Mouse (Mus musculus) embryonic facial prominence, embryonic 10.5 days (tissue): Measurements from ENCODE around the gene Aff4. TPM values are rescaled to one million over a fixed set of nuclear protein-coding genes. Genes with fewer than 3 reads are reported as not detected.
A peak's percentile ranks its signal among the peaks of the same experiment; 100 is the strongest.
"Not testable (repeated sequence)": the region's sequence is repeated elsewhere in the genome, so short reads cannot be mapped to it uniquely, and the experiment has no call there.

Source experiments
- DNase-seq: peaks from one replicate; pipeline ENCODE4 v3.0.0-alpha.2; 2017; ENCODE audit warnings: low spot score
- H3K27ac ChIP-seq: fragments of 300-500 bp; sonication (generic); replicated peaks from 2 replicates; pipeline ENCODE4 v1.5.1; 2016; ENCODE audit warnings: mild to moderate bottlenecking
- H3K27me3 ChIP-seq: fragments of 300-500 bp; sonication (generic); replicated peaks from 2 replicates; pipeline ENCODE4 v1.6.1; 2016; ENCODE audit warnings: low read depth, mild to moderate bottlenecking; ENCODE audit not compliant: poor library complexity, severe bottlenecking
- H3K36me3 ChIP-seq: fragments of 300-500 bp; sonication (generic); replicated peaks from 2 replicates; pipeline ENCODE4 v1.6.1; 2016; ENCODE audit warnings: mild to moderate bottlenecking, moderate library complexity
- H3K4me1 ChIP-seq: fragments of 300-500 bp; sonication (generic); 2 replicates; pipeline ENCODE4 v1.6.1; 2016
- H3K4me3 ChIP-seq: fragments of 300-500 bp; sonication (generic); 2 replicates; pipeline ENCODE4 v1.5.1; 2016; ENCODE audit warnings: mild to moderate bottlenecking, moderate library complexity
- H3K9me3 ChIP-seq: fragments of 300-500 bp; sonication (generic); 2 replicates; pipeline ENCODE4 v1.6.1; 2016; ENCODE audit warnings: mild to moderate bottlenecking
- WGBS: fragments of 180-500 bp; shearing (Covaris S2); methylation state at CpG from one replicate; pipeline ENCODE4 v1.1.7; 2016; 5-methylcytosine and 5-hydroxymethylcytosine counted together
- polyA plus RNA-seq: library from polyadenylated mRNA; unstranded; fragments of >200 nt; fragmentation: Nextera tagmentation; extraction: Ambion mirVana; gene quantifications from 2 replicates; pipeline ENCODE4 v1.2.1, GENCODE M21; 2016

The Aff4 gene
- 37.5 and 42.7 TPM in 2 replicates for polyA plus RNA-seq

- peak; percentile 93 for DNase-seq
- Histone ChIP-seq H3K27ac (peak within 1 kb of the TSS; percentile 97), H3K36me3 (peaks cover 13% of the 10 kb centered on the region), H3K27me3 (no peaks in the 10 kb centered on the region), H3K4me3 (peak within 1 kb of the TSS; percentile 87), H3K9me3 (no peaks in the 10 kb centered on the region), H3K4me1 (peaks cover 14% of the 10 kb centered on the region)
- under 1% methylated on average over 127 of the region's 127 CpGs for WGBS
Observed at GRCm38 (mm10) chr11:53350291-53351223, at the start of gene Aff4. Gene Aff4 (plus strand): TSS chr11:53350833.

- Histone ChIP-seq H3K27me3 (no peaks in the 10 kb centered on the region), H3K4me3 (peak overlapping the region; percentile 98), H3K9me3 (no peaks in the 10 kb centered on the region), H3K4me1 (peaks cover 29% of the 10 kb centered on the region), H3K36me3 (peaks cover 24% of the 10 kb centered on the region), H3K27ac (peak overlapping the region; percentile 93)
- no peak for DNase-seq
- WGBS, result 60% methylated on average over 9 of the region's 9 CpGs
Observed at GRCm38 (mm10) chr11:53301167-53301515, 49.5 kb upstream of the Aff4 start.

- Histone ChIP-seq H3K27me3 (no peaks in the 10 kb centered on the region), H3K36me3 (no peaks in the 10 kb centered on the region), H3K27ac (no peak overlapping the region), H3K4me3 (no peak overlapping the region), H3K9me3 (no peaks in the 10 kb centered on the region), H3K4me1 (peaks cover 27% of the 10 kb centered on the region)
- DNase-seq, result no peak
- 83% methylated on average over 14 of the region's 14 CpGs for WGBS
Observed at GRCm38 (mm10) chr11:53304044-53304840, 46.4 kb upstream of the Aff4 start.

GRCm38 (mm10) chr11:53306965-53307364, 43.7 kb upstream of the Aff4 start:
- DNase-seq, result no peak
- H3K36me3 ChIP-seq, result no peaks in the 10 kb centered on the region
- H3K4me1 ChIP-seq, result peaks cover 19% of the 10 kb centered on the region
- 95% methylated on average over 2 of the region's 2 CpGs for WGBS
- no peaks in the 10 kb centered on the region for H3K27me3 ChIP-seq
- H3K27ac ChIP-seq, result no peak overlapping the region
- H3K9me3 ChIP-seq, result no peaks in the 10 kb centered on the region
- H3K4me3 ChIP-seq, result no peak overlapping the region

- peak overlapping the region; percentile 44; the same call in 1 of the 2 replicates for H3K27ac ChIP-seq
- WGBS, result 74% methylated on average over 10 of the region's 10 CpGs
- DNase-seq, result no peak
Observed at GRCm38 (mm10) chr11:53307558-53308065, 43.0 kb upstream of the Aff4 start.

GRCm38 (mm10) chr11:53308251-53308864, 42.3 kb upstream of the Aff4 start:
- Histone ChIP-seq H3K4me1 (peaks cover 19% of the 10 kb centered on the region), H3K4me3 (no peak overlapping the region), H3K27me3 (no peaks in the 10 kb centered on the region), H3K27ac (0 out of 2 replicates have a peak overlapping the region, but pooled peaks have one; percentile 20), H3K36me3 (no peaks in the 10 kb centered on the region), H3K9me3 (no peaks in the 10 kb centered on the region)
- no peak for DNase-seq

More at GRCm38 (mm10) chr11:53307558-53308065, 43.0 kb upstream of the Aff4 start:
- Histone ChIP-seq H3K4me1 (peaks cover 19% of the 10 kb centered on the region), H3K4me3 (no peak overlapping the region), H3K9me3 (no peaks in the 10 kb centered on the region), H3K27me3 (no peaks in the 10 kb centered on the region), H3K36me3 (no peaks in the 10 kb centered on the region)

- H3K27ac ChIP-seq, result 0 out of 2 replicates have a peak overlapping the region, but pooled peaks have one; percentile 20
- H3K27me3 ChIP-seq, result no peaks in the 10 kb centered on the region
- H3K9me3 ChIP-seq, result no peaks in the 10 kb centered on the region
- H3K36me3 ChIP-seq, result no peaks in the 10 kb centered on the region
- peaks cover 19% of the 10 kb centered on the region for H3K4me1 ChIP-seq
- WGBS, result 55% methylated on average over 2 of the region's 2 CpGs
- no peak overlapping the region for H3K4me3 ChIP-seq
- DNase-seq, result no peak
Observed at GRCm38 (mm10) chr11:53308884-53309310, 41.7 kb upstream of the Aff4 start.

GRCm38 (mm10) chr11:53311385-53311784, 39.2 kb upstream of the Aff4 start:
- Histone ChIP-seq H3K4me1 (peaks cover 19% of the 10 kb centered on the region), H3K9me3 (no peaks in the 10 kb centered on the region), H3K27me3 (no peaks in the 10 kb centered on the region), H3K36me3 (no peaks in the 10 kb centered on the region), H3K27ac (no peak overlapping the region), H3K4me3 (no peak overlapping the region)
- 56% methylated on average over 1 of the region's 1 CpGs for WGBS
- no peak for DNase-seq

GRCm38 (mm10) chr11:53312823-53313222, 37.8 kb upstream of the Aff4 start:
- not testable (repeated sequence) for H3K9me3 ChIP-seq, H3K27me3 ChIP-seq, H3K27ac ChIP-seq, DNase-seq, H3K36me3 ChIP-seq, H3K4me3 ChIP-seq
- H3K4me1 ChIP-seq, result peaks cover 25% of the 10 kb centered on the region
- 85% methylated on average over 1 of the region's 1 CpGs for WGBS

- H3K9me3 ChIP-seq, result no peaks in the 10 kb centered on the region
- 40% methylated on average over 1 of the region's 1 CpGs for WGBS
- no peaks in the 10 kb centered on the region for H3K27me3 ChIP-seq
- H3K36me3 ChIP-seq, result no peaks in the 10 kb centered on the region
- H3K4me3 ChIP-seq, result no peak overlapping the region
- peaks cover 11% of the 10 kb centered on the region for H3K4me1 ChIP-seq
- DNase-seq, result no peak
- no peak overlapping the region for H3K27ac ChIP-seq
Observed at GRCm38 (mm10) chr11:53314770-53315173, 35.9 kb upstream of the Aff4 start.

- WGBS, result 52% methylated on average over 6 of the region's 6 CpGs
- H3K9me3 ChIP-seq, result no peaks in the 10 kb centered on the region
- no peak overlapping the region for H3K4me3 ChIP-seq
- H3K27ac ChIP-seq, result peak overlapping the region; percentile 41; the same call in 1 of the 2 replicates
- no peak for DNase-seq
- no peaks in the 10 kb centered on the region for H3K36me3 ChIP-seq
- H3K27me3 ChIP-seq, result no peaks in the 10 kb centered on the region
- H3K4me1 ChIP-seq, result peaks cover 11% of the 10 kb centered on the region
Observed at GRCm38 (mm10) chr11:53316996-53317395, 33.6 kb upstream of the Aff4 start.

GRCm38 (mm10) chr11:53318041-53318440, 32.6 kb upstream of the Aff4 start:
- peaks cover 11% of the 10 kb centered on the region for H3K4me1 ChIP-seq
- no peak overlapping the region for H3K4me3 ChIP-seq
- no peaks in the 10 kb centered on the region for H3K9me3 ChIP-seq
- no peak for DNase-seq
- WGBS, result 72% methylated on average over 7 of the region's 7 CpGs
- no peaks in the 10 kb centered on the region for H3K36me3 ChIP-seq
- H3K27me3 ChIP-seq, result no peaks in the 10 kb centered on the region
- H3K27ac ChIP-seq, result no peak overlapping the region
